Mouse (Mus musculus) forebrain, embryonic 15.5 days (tissue): Measurements from ENCODE around the gene Minos1. TPM values are rescaled to one million over a fixed set of nuclear protein-coding genes. Genes with fewer than 3 reads are reported as not detected.

ENCODE experiments used
- ATAC-seq: fragments of 200-750 bp; cut with Nextera tagmentation; replicated peaks from 2 replicates; pipeline ENCODE4 v1.8.0; 2017; ENCODE audit warnings: mild to moderate bottlenecking, moderate TSS enrichment, moderate library complexity
- H3K27ac ChIP-seq: fragments of 300-500 bp; sonication (generic); replicated peaks from 2 replicates; pipeline ENCODE4 v1.5.1; 2015; ENCODE audit warnings: mild to moderate bottlenecking, inconsistent platforms
- H3K27me3 ChIP-seq: fragments of 300-500 bp; sonication (generic); 2 replicates; pipeline ENCODE4 v1.6.1; 2015; ENCODE audit warnings: inconsistent platforms
- H3K36me3 ChIP-seq: fragments of 300-500 bp; sonication (generic); 2 replicates; pipeline ENCODE4 v1.6.1; 2015; ENCODE audit warnings: mild to moderate bottlenecking, inconsistent platforms
- H3K4me1 ChIP-seq: fragments of 300-500 bp; sonication (generic); 2 replicates; pipeline ENCODE4 v1.6.1; 2015; ENCODE audit warnings: inconsistent platforms
- H3K4me2 ChIP-seq: fragments of 300-500 bp; sonication (generic); replicated peaks from 2 replicates; pipeline ENCODE4 v1.6.1; 2015; ENCODE audit warnings: mild to moderate bottlenecking, inconsistent platforms
- H3K4me3 ChIP-seq: fragments of 300-500 bp; sonication (generic); 2 replicates; pipeline ENCODE4 v1.5.1; 2015; ENCODE audit warnings: mild to moderate bottlenecking, inconsistent platforms
- H3K9ac ChIP-seq: fragments of 300-500 bp; sonication (generic); replicated peaks from 2 replicates; pipeline ENCODE4 v1.6.1; 2015; ENCODE audit warnings: mild to moderate bottlenecking, inconsistent platforms
- H3K9me3 ChIP-seq: fragments of 300-500 bp; sonication (generic); 2 replicates; pipeline ENCODE4 v1.6.1; 2016; ENCODE audit warnings: inconsistent platforms
- WGBS: fragments of 180-500 bp; shearing (Covaris S2); methylation state at CpG from one replicate; pipeline ENCODE4 v1.1.7; 2015; ENCODE audit warnings: mixed read lengths; 5-methylcytosine and 5-hydroxymethylcytosine counted together
- polyA plus RNA-seq: library from polyadenylated mRNA; unstranded; fragments of >200 nt; fragmentation: Nextera tagmentation; extraction: Ambion mirVana; gene quantifications from 2 replicates; pipeline ENCODE4 v1.2.1, GENCODE M21; 2015

The Minos1 gene
- polyA plus RNA-seq, 1 experiment from 2014 or later: 390 TPM

DNA sequence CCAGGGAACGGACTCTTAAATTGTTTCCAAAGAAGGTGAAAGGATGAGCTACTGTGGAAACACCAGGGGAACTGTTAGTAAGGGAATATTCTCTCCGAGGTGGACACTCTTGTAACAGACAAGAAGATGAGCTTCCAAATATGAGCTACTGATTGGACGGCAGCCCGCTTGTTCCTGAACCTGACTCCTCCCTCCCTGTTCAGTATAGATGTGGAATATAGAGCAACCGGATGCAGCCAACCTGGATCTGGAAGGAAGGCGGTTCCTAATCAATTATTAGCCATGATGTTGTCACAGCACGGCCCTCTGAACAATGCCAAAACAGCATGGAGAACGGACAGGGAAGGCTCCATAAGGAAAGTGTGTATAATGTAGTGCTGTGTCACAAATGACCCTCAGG, 34.3 kb upstream of the Minos1 start:
- Histone ChIP-seq H3K27me3 (no peaks in the 10 kb centered on the region), H3K4me1 (no peaks in the 10 kb centered on the region), H3K36me3 (no peaks in the 10 kb centered on the region), H3K9ac (no peak overlapping the region), H3K4me3 (no peak overlapping the region), H3K27ac (no peak overlapping the region), H3K4me2 (no peak overlapping the region), H3K9me3 (no peaks in the 10 kb centered on the region)
- WGBS: 86% methylated on average over 8 of the region's 8 CpGs
- no peak for ATAC-seq

DNA sequence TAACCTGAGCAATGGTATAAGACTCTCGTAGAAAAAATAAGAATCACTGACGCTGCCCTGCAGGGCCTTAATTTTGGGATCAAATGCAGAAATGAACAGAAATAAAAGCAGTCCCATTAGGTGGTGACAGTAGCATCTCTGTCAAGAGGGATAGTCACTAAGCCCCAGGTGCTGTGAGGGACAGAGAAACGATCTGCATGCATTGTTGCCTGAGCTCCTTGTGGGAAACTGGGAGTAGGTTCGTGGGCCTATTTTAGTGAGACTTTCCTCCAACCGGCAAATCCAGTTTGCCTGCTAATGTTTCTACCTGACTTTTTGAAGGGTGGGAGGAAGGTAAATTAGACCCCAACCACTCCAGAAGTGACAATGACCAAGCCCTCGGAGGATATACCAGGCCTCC, 33.2 kb upstream of the Minos1 start:
- 91% methylated on average over 6 of the region's 6 CpGs for WGBS
- no peak overlapping the region for H3K4me3 ChIP-seq

GRCm38 (mm10) chr4:139161076-139161475, 30.2 kb upstream of the Minos1 start:
- no peak overlapping the region for H3K4me2 ChIP-seq
- H3K9me3 ChIP-seq: no peaks in the 10 kb centered on the region
- H3K9ac ChIP-seq: no peak overlapping the region
- no peaks in the 10 kb centered on the region for H3K36me3 ChIP-seq
- no peak for ATAC-seq
- WGBS: 79% methylated on average over 2 of the region's 2 CpGs
- no peak overlapping the region for H3K27ac ChIP-seq
- H3K4me3 ChIP-seq: no peak overlapping the region
- no peaks in the 10 kb centered on the region for H3K4me1 ChIP-seq
- no peaks in the 10 kb centered on the region for H3K27me3 ChIP-seq

More for the DNA sequence above, 33.2 kb upstream of the Minos1 start:
- Histone ChIP-seq H3K27ac (no peak overlapping the region), H3K4me1 (no peaks in the 10 kb centered on the region), H3K36me3 (no peaks in the 10 kb centered on the region), H3K9ac (no peak overlapping the region), H3K9me3 (no peaks in the 10 kb centered on the region), H3K4me2 (no peak overlapping the region), H3K27me3 (no peaks in the 10 kb centered on the region)
- no peak for ATAC-seq

- H3K4me2 ChIP-seq: no peak overlapping the region
- no peak overlapping the region for H3K4me3 ChIP-seq
- H3K27ac ChIP-seq: no peak overlapping the region
- H3K4me1 ChIP-seq: no peaks in the 10 kb centered on the region
- no peaks in the 10 kb centered on the region for H3K27me3 ChIP-seq
- no peak overlapping the region for H3K9ac ChIP-seq
- WGBS: 94% methylated on average over 14 of the region's 14 CpGs
- H3K9me3 ChIP-seq: no peaks in the 10 kb centered on the region
- no peak for ATAC-seq
- H3K36me3 ChIP-seq: no peaks in the 10 kb centered on the region
These were observed 27.4 kb upstream of the Minos1 start for GRCm38 (mm10) chr4:139158350-139158749.

DNA sequence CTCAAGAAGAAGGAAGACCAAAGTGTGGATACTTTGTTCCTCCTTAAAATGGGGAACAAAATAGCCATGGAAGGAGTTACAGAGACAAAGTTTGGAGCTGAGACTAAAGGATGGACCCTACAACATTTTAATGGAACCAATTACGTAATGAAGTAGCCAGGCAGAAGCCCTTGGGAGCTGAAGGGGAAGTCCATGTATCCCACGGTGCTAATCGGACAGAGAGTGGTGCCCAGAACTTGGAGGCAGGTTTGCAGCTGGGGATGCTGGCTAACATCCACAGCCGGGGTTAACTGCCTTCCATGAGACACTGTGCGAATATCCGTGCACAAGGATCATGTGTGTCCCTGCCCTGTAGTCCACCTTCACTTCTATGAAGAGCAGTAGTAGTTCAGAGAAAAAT, 25.6 kb upstream of the Minos1 start:
- Histone ChIP-seq H3K27me3 (no peaks in the 10 kb centered on the region), H3K4me2 (no peak overlapping the region), H3K9ac (no peak overlapping the region), H3K9me3 (no peaks in the 10 kb centered on the region), H3K27ac (no peak overlapping the region), H3K4me1 (no peaks in the 10 kb centered on the region), H3K36me3 (no peaks in the 10 kb centered on the region), H3K4me3 (no peak overlapping the region)
- 90% methylated on average over 6 of the region's 6 CpGs for WGBS
- ATAC-seq: no peak

GRCm38 (mm10) chr4:139154576-139155307, 23.8 kb upstream of the Minos1 start:
- no peak for ATAC-seq
- Histone ChIP-seq H3K27ac (no peak overlapping the region), H3K4me1 (no peaks in the 10 kb centered on the region), H3K27me3 (no peaks in the 10 kb centered on the region), H3K4me2 (no peak overlapping the region), H3K9me3 (no peaks in the 10 kb centered on the region), H3K4me3 (no peak overlapping the region), H3K36me3 (no peaks in the 10 kb centered on the region), H3K9ac (no peak overlapping the region)
- 82% methylated on average over 20 of the region's 20 CpGs for WGBS

DNA sequence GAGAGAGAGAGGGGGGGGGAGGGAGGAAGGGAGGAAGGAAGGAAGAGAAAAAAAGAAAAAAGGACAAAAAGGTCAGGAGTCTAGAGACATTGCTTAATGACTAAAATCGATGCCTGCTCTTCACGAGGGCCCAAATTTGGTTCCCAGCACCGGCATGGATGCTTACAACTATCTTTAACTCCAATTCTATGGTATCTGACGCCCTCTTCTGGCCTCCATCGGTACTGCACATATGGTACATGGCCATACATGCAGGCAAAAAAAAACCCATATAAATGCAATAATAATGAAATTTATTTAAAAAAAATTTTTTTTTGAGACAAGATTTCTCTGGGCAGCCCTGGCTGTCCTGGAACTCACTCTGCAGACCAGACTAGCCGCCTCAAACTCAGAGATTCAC, 20.5 kb upstream of the Minos1 start:
- no peaks in the 10 kb centered on the region for H3K27me3 ChIP-seq
- ATAC-seq: no peak
- no peaks in the 10 kb centered on the region for H3K36me3 ChIP-seq
- peaks cover 3% of the 10 kb centered on the region; the same call in 1 of the 2 replicates for H3K9me3 ChIP-seq
- H3K9ac ChIP-seq: no peak overlapping the region
- H3K4me3 ChIP-seq: no peak overlapping the region
- H3K4me1 ChIP-seq: no peaks in the 10 kb centered on the region
- no peak overlapping the region for H3K27ac ChIP-seq
- 67% methylated on average over 6 of the region's 6 CpGs for WGBS
- no peak overlapping the region for H3K4me2 ChIP-seq

- H3K4me3 ChIP-seq: no peak overlapping the region
- no peaks in the 10 kb centered on the region for H3K4me1 ChIP-seq
- H3K27ac ChIP-seq: no peak overlapping the region
- no peak overlapping the region for H3K4me2 ChIP-seq
- H3K36me3 ChIP-seq: no peaks in the 10 kb centered on the region
- no peak for ATAC-seq
- H3K27me3 ChIP-seq: no peaks in the 10 kb centered on the region
- H3K9ac ChIP-seq: no peak overlapping the region
- 90% methylated on average over 5 of the region's 5 CpGs for WGBS
- H3K9me3 ChIP-seq: peaks cover 3% of the 10 kb centered on the region; the same call in 1 of the 2 replicates
These were observed 15.8 kb upstream of the Minos1 start for GRCm38 (mm10) chr4:139146760-139147159.

GRCm38 (mm10) chr4:139145156-139145555, 14.2 kb upstream of the Minos1 start:
- H3K4me3 ChIP-seq: no peak overlapping the region
- H3K9ac ChIP-seq: no peak overlapping the region
- WGBS: 95% methylated on average over 11 of the region's 11 CpGs
- H3K27ac ChIP-seq: no peak overlapping the region
- no peak overlapping the region for H3K4me2 ChIP-seq
- peaks cover 3% of the 10 kb centered on the region; the same call in 1 of the 2 replicates for H3K9me3 ChIP-seq
- no peaks in the 10 kb centered on the region for H3K36me3 ChIP-seq
- ATAC-seq: no peak
- H3K4me1 ChIP-seq: no peaks in the 10 kb centered on the region
- H3K27me3 ChIP-seq: no peaks in the 10 kb centered on the region

- ATAC-seq: no peak
- H3K4me3 ChIP-seq: no peak overlapping the region
- H3K9ac ChIP-seq: no peak overlapping the region
- H3K9me3 ChIP-seq: peaks cover 3% of the 10 kb centered on the region; the same call in 1 of the 2 replicates
- no peak overlapping the region for H3K27ac ChIP-seq
- H3K27me3 ChIP-seq: no peaks in the 10 kb centered on the region
- no peaks in the 10 kb centered on the region for H3K36me3 ChIP-seq
- H3K4me1 ChIP-seq: no peaks in the 10 kb centered on the region
- no peak overlapping the region for H3K4me2 ChIP-seq
- WGBS: 43% methylated on average over 4 of the region's 4 CpGs
These were observed 13.7 kb upstream of the Minos1 start for GRCm38 (mm10) chr4:139144577-139144976.

- 45% methylated on average over 9 of the region's 9 CpGs for WGBS
- Histone ChIP-seq H3K4me2 (peak overlapping the region; percentile 27), H3K9ac (no peak overlapping the region), H3K4me1 (no peaks in the 10 kb centered on the region), H3K9me3 (no peaks in the 10 kb centered on the region), H3K27ac (no peak overlapping the region), H3K4me3 (no peak overlapping the region), H3K27me3 (no peaks in the 10 kb centered on the region), H3K36me3 (no peaks in the 10 kb centered on the region)
- ATAC-seq: no peak
These were observed 12.1 kb upstream of the Minos1 start for GRCm38 (mm10) chr4:139142985-139143384.

GRCm38 (mm10) chr4:139141785-139142184, 10.9 kb upstream of the Minos1 start:
- Histone ChIP-seq H3K27me3 (no peaks in the 10 kb centered on the region), H3K27ac (no peak overlapping the region), H3K4me2 (no peak overlapping the region), H3K9me3 (no peaks in the 10 kb centered on the region), H3K4me3 (no peak overlapping the region), H3K9ac (no peak overlapping the region), H3K4me1 (no peaks in the 10 kb centered on the region), H3K36me3 (no peaks in the 10 kb centered on the region)
- 77% methylated on average over 6 of the region's 6 CpGs for WGBS
- no peak for ATAC-seq

DNA sequence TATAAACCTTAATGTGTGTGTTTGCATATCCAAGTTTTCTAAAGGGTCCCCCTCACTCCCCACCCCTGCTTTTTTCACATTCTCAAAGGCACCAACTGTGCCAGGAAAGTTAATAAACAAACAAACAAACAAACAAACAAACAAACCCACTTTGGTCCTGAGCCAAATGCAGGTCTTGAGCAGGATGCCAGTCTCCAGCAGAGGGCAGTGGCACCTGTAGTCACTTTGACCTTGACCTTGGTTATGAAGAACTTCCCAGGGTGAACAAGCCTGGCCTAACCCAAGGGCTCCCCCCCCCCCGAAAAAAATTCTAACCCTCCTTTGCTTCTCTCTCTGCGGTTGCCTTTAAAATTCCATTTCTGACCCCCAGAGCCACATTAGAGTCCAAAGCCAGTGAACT, 9.4 kb upstream of the Minos1 start:
- no peaks in the 10 kb centered on the region for H3K27me3 ChIP-seq
- no peak overlapping the region for H3K4me2 ChIP-seq
- no peaks in the 10 kb centered on the region for H3K4me1 ChIP-seq
- WGBS: 78% methylated on average over 2 of the region's 2 CpGs
- ATAC-seq: no peak
- no peak overlapping the region for H3K4me3 ChIP-seq
- H3K9ac ChIP-seq: no peak overlapping the region
- no peak overlapping the region for H3K27ac ChIP-seq
- H3K9me3 ChIP-seq: no peaks in the 10 kb centered on the region
- no peaks in the 10 kb centered on the region for H3K36me3 ChIP-seq
